Mouse (Mus musculus) gonadal fat pad, adult 2 months (tissue): Measurements from ENCODE around the gene Marveld3. TPM values are rescaled to one million over a fixed set of nuclear protein-coding genes. Genes with fewer than 3 reads are reported as not detected.

Source experiments
- DNase-seq: peaks from one replicate; pipeline ENCODE4 v3.0.0-alpha.2; 2012; ENCODE audit warnings: low read depth
- polyA plus RNA-seq: library from polyadenylated mRNA; depleted of rRNA; stranded (reverse); fragments of >200 nt; gene quantifications from 2 replicates; pipeline ENCODE4 v1.2.3, GENCODE M21; 2012; rRNA removed

The Marveld3 gene
- polyA plus RNA-seq, 1 experiment: 4.8 TPM

DNA sequence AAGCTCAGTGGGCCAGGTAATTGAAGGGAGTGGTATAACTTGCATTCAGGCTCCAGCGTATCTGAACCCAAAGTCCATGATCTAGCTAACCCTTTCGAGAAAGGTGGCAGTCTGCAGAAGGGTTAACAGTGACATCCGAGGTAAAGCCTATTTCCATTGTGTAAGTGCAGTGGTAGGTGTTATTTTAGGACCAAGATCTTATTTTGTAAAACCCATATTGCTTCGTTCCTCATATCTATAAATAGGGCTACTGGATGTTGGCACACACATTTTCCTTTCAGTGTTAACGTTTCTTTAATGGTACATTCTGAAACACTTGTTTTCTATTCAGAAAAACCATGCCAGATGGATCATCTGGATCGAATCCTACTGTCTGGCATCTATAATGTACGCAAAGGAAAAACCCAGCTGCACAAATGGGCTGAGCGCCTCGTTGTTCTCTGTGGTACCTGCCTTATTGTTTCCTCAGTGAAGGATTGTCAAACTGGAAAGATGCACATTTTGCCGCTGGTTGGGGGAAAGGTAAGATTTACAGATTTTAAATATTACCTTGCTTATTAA, 58.0 kb downstream of the Marveld3 start:
- no peak for DNase-seq

DNA sequence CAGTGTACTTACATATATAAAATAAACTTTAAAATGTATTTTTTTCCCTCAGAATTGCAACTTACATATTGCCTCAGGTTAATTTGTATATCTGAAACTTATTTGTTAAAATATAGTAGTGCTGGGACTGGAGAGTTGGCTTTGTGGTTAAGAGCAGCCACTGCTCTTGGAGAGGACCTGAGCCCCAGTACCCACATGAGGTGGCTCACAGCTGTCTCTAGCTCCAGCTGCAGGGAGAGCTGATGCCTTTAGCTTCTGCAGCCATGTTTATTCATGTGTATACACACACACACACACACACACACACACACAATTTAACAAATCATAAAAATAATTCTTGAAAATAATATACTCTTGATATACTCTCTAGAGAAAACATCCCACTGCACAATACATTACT, 59.6 kb downstream of the Marveld3 start:
- DNase-seq: no peak

Other genes starting within 250 kb of the Marveld3 start
- gene Atxn1l, start 224.5 kb downstream of the Marveld3 start, polyA plus RNA-seq: 14.4 and 15.2 TPM in 2 replicates
- gene Ap1g1, start 183.6 kb downstream of the Marveld3 start, polyA plus RNA-seq: 44.1 and 44.8 TPM in 2 replicates
- 6.5 and 7.4 TPM in 2 replicates for gene Phlpp2, start 93.7 kb downstream of the Marveld3 start, polyA plus RNA-seq
- gene Tat, start 28.2 kb upstream of the Marveld3 start, polyA plus RNA-seq: 0.34 and 0.94 TPM in 2 replicates
- gene Chst4, start 77.5 kb upstream of the Marveld3 start, polyA plus RNA-seq: 1.6 and 2.3 TPM in 2 replicates
- gene Zfp612, start 117.5 kb upstream of the Marveld3 start, polyA plus RNA-seq: 4.0 and 4.5 TPM in 2 replicates
- gene Gm21964, start 139.0 kb upstream of the Marveld3 start, polyA plus RNA-seq: not detected in 2 replicates
- not detected in 2 replicates for gene Gm17720, start 140.6 kb upstream of the Marveld3 start, polyA plus RNA-seq
- gene Calb2, start 206.0 kb upstream of the Marveld3 start, polyA plus RNA-seq: 0.65 TPM in 1 of 2 replicates, not detected in the other